Comparison of ENCODE assay signal across 10 mouse cellular contexts in the genomic region with DNA sequence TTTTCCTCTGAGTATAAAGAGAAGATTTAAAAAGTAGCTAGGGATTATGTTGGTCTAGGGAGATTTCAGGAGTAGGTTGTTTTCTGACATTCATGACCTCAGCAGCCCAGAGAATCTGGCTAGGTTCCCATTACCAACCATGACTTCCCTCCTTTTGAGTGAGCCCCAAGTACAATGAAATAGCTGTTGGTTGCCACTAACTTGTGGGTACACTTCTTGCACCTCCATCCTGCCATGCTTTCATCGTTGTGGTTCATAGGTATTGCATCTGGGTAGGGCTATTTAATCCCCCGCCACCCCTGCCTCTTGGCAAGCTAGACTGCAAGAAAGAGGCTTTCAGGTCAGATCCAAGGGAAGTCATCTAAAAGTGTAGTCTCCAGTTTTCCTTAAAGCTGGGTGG.
"Had no signal": no experiment of that assay in that cellular context is flagged by ENCODE, and none has a peak within 500 bp of the region (broad histone marks: within the 10 kb centered on the region; RNA-seq: fewer than 3 reads in every experiment).

No protein-coding gene starts in this region.

- ATAC-seq: liver, postnatal 0 days; lung, postnatal 0 days had no signal

- DNase-seq: kidney, adult 9 months; kidney, postnatal 14 days; left cerebral cortex, postnatal 4 days; liver, postnatal 0 days; lung, embryonic 14.5 days; midbrain, embryonic 14.5 days; thymus, adult 2 months; thymus, postnatal 14 days; thymus, postnatal 4 days had no signal
